Mouse (Mus musculus) ES-E14 (cell line): ENCODE data around the gene Gpr82.

Experiments
- CHD2 ChIP-seq: IDR thresholded peaks from 2 replicates; pipeline ENCODE4 v1.6.1; 2014; ENCODE audit warnings: mild to moderate bottlenecking, low read depth, low read length, inconsistent platforms
- HCFC1 ChIP-seq: IDR thresholded peaks from 2 replicates; pipeline ENCODE4 v1.6.1; 2012; ENCODE audit warnings: low read length, inconsistent platforms, borderline replicate concordance; ENCODE audit not compliant: insufficient read depth
- MAFK ChIP-seq: IDR thresholded peaks from 2 replicates; pipeline ENCODE4 v1.6.1; 2014; ENCODE audit warnings: mild to moderate bottlenecking, low read depth, low read length, inconsistent platforms; ENCODE audit not compliant: insufficient read depth
- ZC3H11A ChIP-seq: IDR thresholded peaks from 2 replicates; pipeline ENCODE4 v1.6.1; 2012; ENCODE audit warnings: low read depth, mild to moderate bottlenecking, inconsistent platforms, low read length, borderline replicate concordance

DNA sequence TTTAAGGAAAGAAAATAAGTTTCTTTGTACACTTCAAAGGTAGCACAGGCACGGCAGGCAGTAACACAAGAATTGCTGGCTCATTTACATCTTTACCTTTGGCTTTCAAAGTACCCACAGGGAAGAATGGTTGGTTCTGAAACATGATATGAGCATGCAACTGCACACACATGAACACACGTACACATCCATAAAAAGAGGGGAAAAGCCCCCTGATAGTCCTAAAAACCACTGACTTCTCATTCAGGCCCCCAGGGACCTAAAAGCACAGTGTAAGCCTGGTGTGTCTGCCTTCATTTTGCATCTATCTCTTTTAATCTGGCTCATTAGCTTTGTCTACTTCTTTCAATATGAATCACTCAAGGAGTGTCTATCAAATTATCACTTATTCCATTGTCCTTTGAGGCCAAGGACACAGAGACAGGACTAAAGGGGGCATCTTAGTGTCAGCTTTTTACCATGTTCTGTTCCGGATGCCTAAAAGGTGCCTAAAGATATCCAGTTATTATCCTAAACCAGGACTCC is 2.5 kb upstream of the Gpr82 start:
- no peak for TF ChIP-seq ZC3H11A
- TF ChIP-seq MAFK: no peak
- TF ChIP-seq HCFC1: no peak
- no peak for TF ChIP-seq CHD2
